Mouse (Mus musculus): ENCODE results near the gene B4galnt3.

GRCm38 (mm10) chr6:120182160-120182559, 112.2 kb downstream of the B4galnt3 start:
- TF ChIP-seq CTCF (IDR thresholded peaks at IDR 0.05; ENCODE audit: low read depth, low read length) (no peak), GATA1 (IDR thresholded peaks at IDR 0.05; ENCODE audit: borderline replicate concordance, low read length) (no peak)
